Mouse (Mus musculus): ENCODE measurements at regions not wholly inside any gene's neighbourhood (a gene's known extent, or its start where the extent isn't known, plus 50 kb on each side); places are given as distances from the start of the nearest gene placed in this dataset.

- no peaks in the 10 kb centered on the region for H3K4me1 ChIP-seq (ENCODE audit: control insufficient read depth, insufficient read depth, low read length)
- ATAC-seq (ENCODE audit: insufficient read depth, low FRiP score): no peak
- H3K4me2 ChIP-seq (ENCODE audit: low read depth, low read length): no peak overlapping the region
- no peak overlapping the region for H3K9ac ChIP-seq (ENCODE audit: low read length)
- no peaks in the 10 kb centered on the region for H3K27me3 ChIP-seq (ENCODE audit: control insufficient read depth, insufficient read depth, low read length)
- H3K27ac ChIP-seq (ENCODE audit: low read length): no peak overlapping the region
- WGBS: 73% methylated on average over 4 of the region's 4 CpGs
- no peaks in the 10 kb centered on the region for H3K36me3 ChIP-seq (ENCODE audit: control insufficient read depth, insufficient read depth, low read length)
- no peaks in the 10 kb centered on the region for H3K9me3 ChIP-seq (replicated peaks; ENCODE audit: control insufficient read depth, low read length)
- no peak overlapping the region for H3K4me3 ChIP-seq (replicated peaks; ENCODE audit: low read length)
Measured at GRCm38 (mm10) chr2:72797002-72797718, 183.1 kb downstream of the Sp3 start.

- H3K9ac ChIP-seq (ENCODE audit: low read length): no peak overlapping the region
- H3K4me1 ChIP-seq (ENCODE audit: control insufficient read depth, insufficient read depth, low read length): no peaks in the 10 kb centered on the region
- no peaks in the 10 kb centered on the region for H3K36me3 ChIP-seq (ENCODE audit: control insufficient read depth, insufficient read depth, low read length)
- 55% methylated on average over 7 of the region's 7 CpGs for WGBS
- H3K9me3 ChIP-seq (replicated peaks; ENCODE audit: control insufficient read depth, low read length): no peaks in the 10 kb centered on the region
- H3K4me2 ChIP-seq (ENCODE audit: low read depth, low read length): no peak overlapping the region
- no peaks in the 10 kb centered on the region for H3K27me3 ChIP-seq (ENCODE audit: control insufficient read depth, insufficient read depth, low read length)
- no peak overlapping the region for H3K27ac ChIP-seq (ENCODE audit: low read length)
- ATAC-seq (ENCODE audit: insufficient read depth, low FRiP score): no peak
- H3K4me3 ChIP-seq (replicated peaks; ENCODE audit: low read length): no peak overlapping the region
Measured at GRCm38 (mm10) chr2:72800696-72801095, 179.6 kb downstream of the Sp3 start.

GRCm38 (mm10) chr2:72813282-72813974 lies 166.8 kb downstream of the Sp3 start:
- ATAC-seq (ENCODE audit: insufficient read depth, low FRiP score): no peak
- Histone ChIP-seq H3K27me3 (ENCODE audit: control insufficient read depth, insufficient read depth, low read length) (peaks cover 8% of the 10 kb centered on the region; the same call in 1 of the 2 replicates), H3K9ac (ENCODE audit: low read length) (no peak overlapping the region), H3K36me3 (ENCODE audit: control insufficient read depth, insufficient read depth, low read length) (no peaks in the 10 kb centered on the region), H3K4me2 (ENCODE audit: low read depth, low read length) (0 out of 2 replicates have a peak overlapping the region, but pooled peaks have one; percentile 5), H3K27ac (ENCODE audit: low read length) (no peak overlapping the region), H3K4me3 (replicated peaks; ENCODE audit: low read length) (no peak overlapping the region), H3K4me1 (ENCODE audit: control insufficient read depth, insufficient read depth, low read length) (no peaks in the 10 kb centered on the region), H3K9me3 (replicated peaks; ENCODE audit: control insufficient read depth, low read length) (no peaks in the 10 kb centered on the region)
- 56% methylated on average over 14 of the region's 14 CpGs for WGBS

- no peak overlapping the region for H3K9ac ChIP-seq (ENCODE audit: low read length)
- H3K36me3 ChIP-seq (ENCODE audit: control insufficient read depth, insufficient read depth, low read length): no peaks in the 10 kb centered on the region
- no peak for ATAC-seq (ENCODE audit: insufficient read depth, low FRiP score)
- H3K27me3 ChIP-seq (ENCODE audit: control insufficient read depth, insufficient read depth, low read length): no peaks in the 10 kb centered on the region
- no peak overlapping the region for H3K4me2 ChIP-seq (ENCODE audit: low read depth, low read length)
- no peaks in the 10 kb centered on the region for H3K9me3 ChIP-seq (replicated peaks; ENCODE audit: control insufficient read depth, low read length)
- no peaks in the 10 kb centered on the region for H3K4me1 ChIP-seq (ENCODE audit: control insufficient read depth, insufficient read depth, low read length)
- 75% methylated on average over 4 of the region's 4 CpGs for WGBS
- H3K4me3 ChIP-seq (replicated peaks; ENCODE audit: low read length): no peak overlapping the region
- no peak overlapping the region for H3K27ac ChIP-seq (ENCODE audit: low read length)
Measured at GRCm38 (mm10) chr2:72825251-72825650, 155.0 kb downstream of the Sp3 start.

- Histone ChIP-seq H3K27ac (ENCODE audit: low read length) (no peak overlapping the region), H3K9me3 (replicated peaks; ENCODE audit: control insufficient read depth, low read length) (no peaks in the 10 kb centered on the region), H3K4me3 (replicated peaks; ENCODE audit: low read length) (no peak overlapping the region), H3K27me3 (ENCODE audit: control insufficient read depth, insufficient read depth, low read length) (no peaks in the 10 kb centered on the region), H3K9ac (ENCODE audit: low read length) (no peak overlapping the region), H3K4me2 (ENCODE audit: low read depth, low read length) (no peak overlapping the region), H3K36me3 (ENCODE audit: control insufficient read depth, insufficient read depth, low read length) (no peaks in the 10 kb centered on the region), H3K4me1 (ENCODE audit: control insufficient read depth, insufficient read depth, low read length) (no peaks in the 10 kb centered on the region)
- WGBS: 29% methylated on average over 1 of the region's 1 CpGs
- ATAC-seq (ENCODE audit: insufficient read depth, low FRiP score): no peak
Measured at GRCm38 (mm10) chr2:72829139-72829538, 151.1 kb downstream of the Sp3 start.

- Histone ChIP-seq H3K4me1 (ENCODE audit: control insufficient read depth, insufficient read depth, low read length) (peaks cover 1% of the 10 kb centered on the region; the same call in 1 of the 2 replicates), H3K36me3 (ENCODE audit: control insufficient read depth, insufficient read depth, low read length) (no peaks in the 10 kb centered on the region), H3K27me3 (ENCODE audit: control insufficient read depth, insufficient read depth, low read length) (no peaks in the 10 kb centered on the region), H3K9ac (ENCODE audit: low read length) (no peak overlapping the region), H3K4me2 (ENCODE audit: low read depth, low read length) (no peak overlapping the region), H3K4me3 (replicated peaks; ENCODE audit: low read length) (no peak overlapping the region), H3K27ac (ENCODE audit: low read length) (no peak overlapping the region), H3K9me3 (replicated peaks; ENCODE audit: control insufficient read depth, low read length) (no peaks in the 10 kb centered on the region)
- 84% methylated on average over 10 of the region's 10 CpGs for WGBS
- no peak for ATAC-seq (ENCODE audit: insufficient read depth, low FRiP score)
Measured at GRCm38 (mm10) chr2:72832770-72833169, 147.5 kb downstream of the Sp3 start.

GRCm38 (mm10) chr2:72838085-72838727 lies 142.0 kb downstream of the Sp3 start:
- peak overlapping the region; percentile 46; the same call in 1 of the 2 replicates for H3K27ac ChIP-seq (ENCODE audit: low read length)
- H3K36me3 ChIP-seq (ENCODE audit: control insufficient read depth, insufficient read depth, low read length): no peaks in the 10 kb centered on the region
- H3K27me3 ChIP-seq (ENCODE audit: control insufficient read depth, insufficient read depth, low read length): no peaks in the 10 kb centered on the region; the same call in 1 of the 2 replicates
- no peak overlapping the region for H3K9ac ChIP-seq (ENCODE audit: low read length)
- peaks cover 9% of the 10 kb centered on the region for H3K4me1 ChIP-seq (ENCODE audit: control insufficient read depth, insufficient read depth, low read length)
- WGBS: 25% methylated on average over 6 of the region's 6 CpGs
- H3K9me3 ChIP-seq (replicated peaks; ENCODE audit: control insufficient read depth, low read length): no peaks in the 10 kb centered on the region
- H3K4me2 ChIP-seq (ENCODE audit: low read depth, low read length): no peak overlapping the region
- ATAC-seq (ENCODE audit: insufficient read depth, low FRiP score): peak; percentile 74; the same call in 1 of the 2 replicates
- no peak overlapping the region for H3K4me3 ChIP-seq (replicated peaks; ENCODE audit: low read length)

GRCm38 (mm10) chr2:72839673-72840072 lies 140.6 kb downstream of the Sp3 start:
- H3K27ac ChIP-seq (ENCODE audit: low read length): no peak overlapping the region
- no peaks in the 10 kb centered on the region for H3K9me3 ChIP-seq (replicated peaks; ENCODE audit: control insufficient read depth, low read length)
- peaks cover 9% of the 10 kb centered on the region for H3K4me1 ChIP-seq (ENCODE audit: control insufficient read depth, insufficient read depth, low read length)
- no peak overlapping the region for H3K4me3 ChIP-seq (replicated peaks; ENCODE audit: low read length)
- H3K27me3 ChIP-seq (ENCODE audit: control insufficient read depth, insufficient read depth, low read length): no peaks in the 10 kb centered on the region; the same call in 1 of the 2 replicates
- no peak for ATAC-seq (ENCODE audit: insufficient read depth, low FRiP score)
- no peak overlapping the region for H3K4me2 ChIP-seq (ENCODE audit: low read depth, low read length)
- WGBS: 65% methylated on average over 5 of the region's 5 CpGs
- no peak overlapping the region for H3K9ac ChIP-seq (ENCODE audit: low read length)
- H3K36me3 ChIP-seq (ENCODE audit: control insufficient read depth, insufficient read depth, low read length): no peaks in the 10 kb centered on the region

- Histone ChIP-seq H3K4me3 (replicated peaks; ENCODE audit: low read length) (no peak overlapping the region), H3K9me3 (replicated peaks; ENCODE audit: control insufficient read depth, low read length) (no peaks in the 10 kb centered on the region), H3K27ac (ENCODE audit: low read length) (no peak overlapping the region), H3K4me2 (ENCODE audit: low read depth, low read length) (no peak overlapping the region), H3K4me1 (ENCODE audit: control insufficient read depth, insufficient read depth, low read length) (peaks cover 9% of the 10 kb centered on the region), H3K36me3 (ENCODE audit: control insufficient read depth, insufficient read depth, low read length) (no peaks in the 10 kb centered on the region), H3K27me3 (ENCODE audit: control insufficient read depth, insufficient read depth, low read length) (no peaks in the 10 kb centered on the region; the same call in 1 of the 2 replicates), H3K9ac (ENCODE audit: low read length) (no peak overlapping the region)
- ATAC-seq (ENCODE audit: insufficient read depth, low FRiP score): no peak
- 72% methylated on average over 5 of the region's 5 CpGs for WGBS
Measured at GRCm38 (mm10) chr2:72841367-72841766, 138.9 kb downstream of the Sp3 start.

Measured in stomach, embryonic 16.5 days (tissue).